Mouse (Mus musculus): ENCODE measurements at regions not wholly inside any gene's neighbourhood (a gene's known extent, or its start where the extent isn't known, plus 50 kb on each side); places are given as distances from the start of the nearest gene placed in this dataset.

DNA sequence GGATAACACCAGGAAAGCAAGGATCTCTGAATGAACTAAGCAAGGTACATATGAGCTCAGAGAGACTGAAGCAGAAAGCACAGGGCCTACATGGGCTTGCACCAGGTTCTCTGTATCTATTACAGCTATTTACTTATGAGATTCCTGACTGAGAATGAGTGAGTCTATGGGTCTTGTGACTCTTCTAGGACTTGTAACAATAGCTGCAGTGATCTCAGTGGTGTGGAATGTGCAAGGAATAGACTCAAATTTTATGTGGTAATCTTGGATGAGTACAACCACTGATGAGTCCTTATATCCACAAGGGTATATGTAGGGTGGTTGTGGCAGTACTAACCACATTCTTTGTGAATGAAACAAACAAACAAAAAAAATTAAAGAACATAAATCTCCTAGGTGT, 184.9 kb upstream of the Ddi1 start:
- TF ChIP-seq CTCF (conservative IDR thresholded peaks at IDR 0.05; ENCODE audit: insufficient read depth, insufficient read length, low read depth, low read length) (no peak), POLR2A (IDR thresholded peaks at IDR 0.05; ENCODE audit: low read depth, low read length) (no peak)

All from kidney, adult 2 months (tissue).